ENCODE assay signal across 8 mouse cellular contexts in genomic region chr11:78465568-78466180, GRCm38 (mm10). TPM values are rescaled to one million over a fixed set of nuclear protein-coding genes. Genes with fewer than 3 reads are reported as not detected.
DNase-seq lines count a peak whose midpoint lies in the region; ATAC-seq and TF ChIP-seq lines count a peak whose summit lies in the region.

TSS of gene Slc46a1 (plus strand) at chr11:78465697.

- no peaks in the 10 kb centered on the region for H3K27me3 ChIP-seq in MEL (ENCODE audit: control insufficient read depth in 1 of 2, insufficient read depth in 2 of 2, low read length in 2 of 2)
- no peaks in the 10 kb centered on the region for H3K27me3 ChIP-seq in lung, embryonic 15.5 days

- DNase-seq in MEL (ENCODE audit: low read depth, low spot score): peak; percentile 94
- peak; percentile 51 for DNase-seq in cerebellum, adult 8-10 months
- peak; percentile 41 for DNase-seq in layer of hippocampus, adult 9-10 months (ENCODE audit: low spot score)
- peak; percentile 86 for DNase-seq in ovary, adult 18-20 months (ENCODE audit: low spot score)
- peak; percentile 66 for DNase-seq in thymus, postnatal 0 days (ENCODE audit: low spot score)

- peaks cover 0 to 31% of the 10 kb centered on the region in 2 experiments; a peak in 2 of 4 replicates for H3K36me3 ChIP-seq in MEL (ENCODE audit: control insufficient read depth in 1 of 2, insufficient read depth in 2 of 2, low read length in 2 of 2)
- no peaks in the 10 kb centered on the region for H3K36me3 ChIP-seq in lung, embryonic 15.5 days

- peak within 1 kb of the TSS; percentile 75 for H3K27ac ChIP-seq in MEL (ENCODE audit: control insufficient read depth, low read depth, low read length)
- H3K27ac ChIP-seq in lung, embryonic 15.5 days: peak within 1 kb of the TSS; percentile 95

- TF ChIP-seq CTCF in MEL (IDR thresholded peaks at IDR 0.05 in 2 of 3, conservative IDR thresholded peaks at IDR 0.05 in 1 of 3; ENCODE audit: control insufficient read depth in 1 of 3, insufficient read depth in 1 of 3, low read depth in 2 of 3, low read length in 3 of 3, poor library complexity in 1 of 3, severe bottlenecking in 1 of 3): no peak

- H3K9me3 ChIP-seq in MEL (replicated peaks; ENCODE audit: insufficient read depth, low read length): no peaks in the 10 kb centered on the region
- H3K9me3 ChIP-seq in lung, embryonic 15.5 days: no peaks in the 10 kb centered on the region

- peak within 1 kb of the TSS; percentile 95 for H3K4me2 ChIP-seq in lung, embryonic 15.5 days

- H3K4me1 ChIP-seq in MEL (ENCODE audit: control insufficient read depth in 1 of 2, insufficient read depth in 2 of 2, low read length in 2 of 2): peaks cover 20 to 44% of the 10 kb centered on the region in 2 experiments
- peaks cover 14% of the 10 kb centered on the region for H3K4me1 ChIP-seq in lung, embryonic 15.5 days

- peak; percentile 58 to 70; a peak in 2 of 4 replicates for TF ChIP-seq POLR2A in MEL (IDR thresholded peaks at IDR 0.05; ENCODE audit: control insufficient read depth in 1 of 2, insufficient read depth in 1 of 2, low read depth in 1 of 2, low read length in 2 of 2, poor library complexity in 1 of 2)

- no peak for TF ChIP-seq EP300 in MEL (IDR thresholded peaks at IDR 0.05; ENCODE audit: low read depth in 1 of 2, low read length in 2 of 2)

- peak within 1 kb of the TSS; percentile 85 for H3K9ac ChIP-seq in MEL (ENCODE audit: control insufficient read depth, low read depth, low read length, poor library complexity, severe bottlenecking)
- peak within 1 kb of the TSS; percentile 82 for H3K9ac ChIP-seq in lung, embryonic 15.5 days

- peak within 1 kb of the TSS; percentile 85 to 95 for H3K4me3 ChIP-seq in MEL (ENCODE audit: control insufficient read depth in 1 of 2, insufficient read depth in 1 of 2, low read depth in 2 of 2, low read length in 2 of 2)
- H3K4me3 ChIP-seq in lung, embryonic 15.5 days: peak within 1 kb of the TSS; percentile 85

- H3K79me2 ChIP-seq in MEL (ENCODE audit: control insufficient read depth, insufficient read depth, low read length, poor library complexity): no peaks in the 10 kb centered on the region; the same call in 1 of the 2 replicates

- WGBS in lung, embryonic 15.5 days: under 1% methylated on average over 41 of the region's 41 CpGs

- TF ChIP-seq RAD21 in MEL (IDR thresholded peaks at IDR 0.05; ENCODE audit: low read depth, low read length): no peak

- peak; percentile 75 for ATAC-seq in frontal cortex, adult (ENCODE audit: low TSS enrichment)
- peak; percentile 90 to 93 for ATAC-seq in hematopoietic stem cell, adult 5-6 weeks (replicated peaks in 1 of 2; ENCODE audit: insufficient read depth in 1 of 2, low FRiP score in 2 of 2, low TSS enrichment in 1 of 2, low read depth in 1 of 2, poor library complexity in 2 of 2, severe bottlenecking in 2 of 2)
- ATAC-seq in lung, embryonic 15.5 days (ENCODE audit: borderline replicate concordance, extremely low read depth, low FRiP score, low TSS enrichment): peak; percentile 96

TF ChIP-seq in MEL, 35 proteins besides CTCF, POLR2A, EP300 and RAD21:
- TF ChIP-seq ZMIZ1 (IDR thresholded peaks at IDR 0.05; ENCODE audit: low read depth, low read length) (peak; percentile 79), SMC3 (IDR thresholded peaks at IDR 0.05; ENCODE audit: low read depth, low read length) (no peak), MAZ (IDR thresholded peaks at IDR 0.05; ENCODE audit: low read depth, low read length) (peak; percentile 70; the same call in 1 of the 2 replicates), TAL1 (IDR thresholded peaks at IDR 0.05; ENCODE audit: low read length) (no peak), GABPA (IDR thresholded peaks at IDR 0.05; ENCODE audit: low read depth, low read length) (no peak), NELFE (IDR thresholded peaks at IDR 0.05; ENCODE audit: low read depth, low read length) (peak; percentile 79), ETS1 (IDR thresholded peaks at IDR 0.05; ENCODE audit: low read depth, low read length) (peak; percentile 57; the same call in 1 of the 2 replicates), SIN3A (IDR thresholded peaks at IDR 0.05; ENCODE audit: low read length) (peak; percentile 92), CHD1 (IDR thresholded peaks at IDR 0.05; ENCODE audit: low read depth, low read length) (no peak; the same call in 1 of the 2 replicates), MXI1 (IDR thresholded peaks at IDR 0.05; ENCODE audit: low read depth, low read length) (peak; percentile 96), ZC3H11A (IDR thresholded peaks at IDR 0.05; ENCODE audit: low read depth, low read length) (no peak), HCFC1 (IDR thresholded peaks at IDR 0.05; ENCODE audit: low read depth, low read length) (peak; percentile 62), MAX (IDR thresholded peaks at IDR 0.05; ENCODE audit: low read length) (peak; percentile 92), MEF2A (IDR thresholded peaks at IDR 0.05; ENCODE audit: extremely low read depth, insufficient replicate concordance, low read depth, low read length, poor library complexity, severe bottlenecking) (no peak), E2F4 (IDR thresholded peaks at IDR 0.05; ENCODE audit: borderline replicate concordance, low read depth, low read length) (no peak), ZNF384 (IDR thresholded peaks at IDR 0.05; ENCODE audit: low read depth, low read length) (no peak), ZKSCAN1 (IDR thresholded peaks at IDR 0.05; ENCODE audit: low read depth, low read length) (no peak), JUND (IDR thresholded peaks at IDR 0.05; ENCODE audit: low read depth, low read length) (no peak), UBTF (IDR thresholded peaks at IDR 0.05; ENCODE audit: borderline replicate concordance, insufficient read depth, low read depth, low read length) (no peak), TBP (IDR thresholded peaks at IDR 0.05; ENCODE audit: low read depth, low read length) (peak; percentile 70), ELF1 (IDR thresholded peaks at IDR 0.05; ENCODE audit: low read depth, low read length) (peak; percentile 35; the same call in 1 of the 2 replicates), POLR2AphosphoS2 (IDR thresholded peaks at IDR 0.05; ENCODE audit: low read length) (peak; percentile 64; the same call in 1 of the 2 replicates), USF2 (IDR thresholded peaks at IDR 0.05; ENCODE audit: borderline replicate concordance in 1 of 2, insufficient read depth in 1 of 2, low read depth in 1 of 2, low read length in 2 of 2) (peak in 1 of 2 experiments; percentile 25; a peak in 1 of 4 replicates), POLR2AphosphoS5 (IDR thresholded peaks at IDR 0.05; ENCODE audit: borderline replicate concordance, low read depth, low read length) (no peak), USF1 (IDR thresholded peaks at IDR 0.05; ENCODE audit: low read depth, low read length) (peak; percentile 86), MAFK (IDR thresholded peaks at IDR 0.05; ENCODE audit: borderline replicate concordance, low read depth, low read length) (no peak), RCOR1 (IDR thresholded peaks at IDR 0.05; ENCODE audit: low read depth, low read length) (no peak), CHD2 (IDR thresholded peaks at IDR 0.05; ENCODE audit: low read length) (no peak), TCF12 (IDR thresholded peaks at IDR 0.05; ENCODE audit: low read depth, low read length) (peak; percentile 44; the same call in 1 of the 2 replicates), MYC (IDR thresholded peaks at IDR 0.05; ENCODE audit: low read depth, low read length) (peak; percentile 91), NRF1 (IDR thresholded peaks at IDR 0.05; ENCODE audit: insufficient read depth, low read depth, low read length, poor library complexity, severe bottlenecking) (peak; percentile 92), KAT2A (conservative IDR thresholded peaks at IDR 0.05; ENCODE audit: low read depth, low read length) (no peak), BHLHE40 (IDR thresholded peaks at IDR 0.05; ENCODE audit: borderline replicate concordance, low read depth, low read length) (no peak), GATA1 (IDR thresholded peaks at IDR 0.05; ENCODE audit: low read depth, low read length) (no peak), MYB (IDR thresholded peaks at IDR 0.05; ENCODE audit: low read depth, low read length) (no peak)
TF ChIP-seq in MEL: peak in this region for 16.

RNA-seq across cellular contexts. Expression of gene Slc46a1, which starts in this region (rescaled TPM):
- total RNA-seq in MEL (2012; rRNA removed): 7.5 and 11.6 TPM in 2 replicates
- 1 to 10 TPM in 1 of 2 experiments, not detected in 1; 8.3 TPM for polyA plus RNA-seq in MEL (2012; ENCODE audit: insufficient read depth in 1 of 2, insufficient read length in 2 of 2, low read depth in 1 of 2, low replicate concordance in 2 of 2, missing spikeins in 1 of 2)
- total RNA-seq in hematopoietic stem cell, adult 5-6 weeks (2017): 0.25 and 1.3 TPM in 2 replicates
- polyA plus RNA-seq in lung, embryonic 15.5 days (2015; fragmentation: Nextera tagmentation; extraction: Ambion mirVana): 11.7 and 12.0 TPM in 2 replicates
- 6.8 and 8.3 TPM in 2 replicates for polyA plus RNA-seq in thymus, postnatal 0 days (2015; fragmentation: Nextera tagmentation; extraction: Ambion mirVana)

Comparison
In these comparisons a context has a peak if more than half of its experiments do, and no peak if none do; other contexts are left out.
1. Peak in every context shown above with its lines: DNase-seq, ATAC-seq, H3K4me3 ChIP-seq and H3K27ac ChIP-seq.
2. DNase-seq: peak in every context shown above with its lines; median percentile 94 in MEL; 86 in ovary, adult 18-20 months; 66 in thymus, postnatal 0 days; 51 in cerebellum, adult 8-10 months; 41 in layer of hippocampus, adult 9-10 months.